Mouse (Mus musculus): ENCODE results near the gene Btbd35f4.
"Not testable (repeated sequence)": the region's sequence is repeated elsewhere in the genome, so short reads cannot be mapped to it uniquely, and the experiment has no call there.

Gene Btbd35f4

GRCm38 (mm10) chrX:4800196-4800595, at the start of gene Btbd35f4:
Btbd35f4 (plus strand) TSS chrX:4800496.
- not testable (repeated sequence) for DNase-seq (ENCODE audit: low spot score in 2 of 2)

GRCm38 (mm10) chrX:4840016-4840415, 39.7 kb downstream of the Btbd35f4 start:
- not testable (repeated sequence) for DNase-seq (ENCODE audit: low spot score in 2 of 2)

All from spleen, postnatal 10 days (tissue).